Mouse (Mus musculus): ENCODE data around the gene Gm37240.

GRCm38 (mm10) chr3:84850418-84850817 is 1036.9 kb downstream of the Gm37240 start:
- TF ChIP-seq POLR2A (IDR thresholded peaks at IDR 0.05; ENCODE audit: insufficient read depth, low read length): no peak
- TF ChIP-seq EP300 (IDR thresholded peaks at IDR 0.05; ENCODE audit: insufficient read depth, low read depth, low read length): no peak

All from ES-Bruce4 (cell line).